Mouse (Mus musculus): ENCODE results near the gene Sh3rf3.
A peak's percentile ranks its signal among the peaks of the same experiment; 100 is the strongest.
"Not testable (repeated sequence)": the region's sequence is repeated elsewhere in the genome, so short reads cannot be mapped to it uniquely, and the experiment has no call there.

The Sh3rf3 gene

GRCm38 (mm10) chr10:58981674-58982329, 168.6 kb downstream of the Sh3rf3 start:
- no peak for DNase-seq (ENCODE audit: low spot score in 2 of 2)

GRCm38 (mm10) chr10:58982546-58983154, 169.5 kb downstream of the Sh3rf3 start:
- DNase-seq (ENCODE audit: low spot score in 2 of 2) = no peak

GRCm38 (mm10) chr10:58991611-58992010, 178.5 kb downstream of the Sh3rf3 start:
- DNase-seq (ENCODE audit: low spot score in 2 of 2) = no peak

- no peak for DNase-seq (ENCODE audit: low spot score in 2 of 2)
Measured at GRCm38 (mm10) chr10:58994726-58995125, 181.6 kb downstream of the Sh3rf3 start.

GRCm38 (mm10) chr10:58995132-58995531, 182.0 kb downstream of the Sh3rf3 start:
- DNase-seq (ENCODE audit: low spot score in 2 of 2) = no peak

GRCm38 (mm10) chr10:59002361-59002760, 189.2 kb downstream of the Sh3rf3 start:
- DNase-seq (ENCODE audit: low spot score in 2 of 2) = no peak

GRCm38 (mm10) chr10:59011415-59011814, 198.3 kb downstream of the Sh3rf3 start:
- DNase-seq (ENCODE audit: low spot score in 2 of 2) = no peak

- no peak for DNase-seq (ENCODE audit: low spot score in 2 of 2)
Measured at GRCm38 (mm10) chr10:59013618-59014017, 200.5 kb downstream of the Sh3rf3 start.

GRCm38 (mm10) chr10:59019302-59019973, 206.3 kb downstream of the Sh3rf3 start:
- no peak for DNase-seq (ENCODE audit: low spot score in 2 of 2)

GRCm38 (mm10) chr10:59050434-59050833, 237.3 kb downstream of the Sh3rf3 start:
- no peak for DNase-seq (ENCODE audit: low spot score in 2 of 2)

GRCm38 (mm10) chr10:59056294-59056693, 243.1 kb downstream of the Sh3rf3 start:
- DNase-seq (ENCODE audit: low spot score in 2 of 2) = peak in 1 of 2 experiments; percentile 44

- no peak for DNase-seq (ENCODE audit: low spot score in 2 of 2)
Measured at GRCm38 (mm10) chr10:59066804-59067203, 253.6 kb downstream of the Sh3rf3 start.

GRCm38 (mm10) chr10:59072827-59073226, 259.7 kb downstream of the Sh3rf3 start:
- no peak for DNase-seq (ENCODE audit: low spot score in 2 of 2)

GRCm38 (mm10) chr10:59076681-59077080, 263.5 kb downstream of the Sh3rf3 start:
- DNase-seq (ENCODE audit: low spot score in 2 of 2) = no peak

GRCm38 (mm10) chr10:59077909-59078308, 264.8 kb downstream of the Sh3rf3 start:
- no peak for DNase-seq (ENCODE audit: low spot score in 2 of 2)

GRCm38 (mm10) chr10:59085604-59086003, 272.4 kb downstream of the Sh3rf3 start:
- no peak for DNase-seq (ENCODE audit: low spot score in 2 of 2)

GRCm38 (mm10) chr10:59086578-59086977, 273.4 kb downstream of the Sh3rf3 start:
- DNase-seq (ENCODE audit: low spot score in 2 of 2) = no peak

GRCm38 (mm10) chr10:59089861-59090621, 276.9 kb downstream of the Sh3rf3 start:
- DNase-seq (ENCODE audit: low spot score in 2 of 2) = no peak

GRCm38 (mm10) chr10:59090622-59090971, 277.4 kb downstream of the Sh3rf3 start:
- DNase-seq (ENCODE audit: low spot score in 2 of 2) = no peak

GRCm38 (mm10) chr10:59091556-59091955, 278.4 kb downstream of the Sh3rf3 start:
- no peak for DNase-seq (ENCODE audit: low spot score in 2 of 2)

GRCm38 (mm10) chr10:59091988-59092387, 278.8 kb downstream of the Sh3rf3 start:
- no peak for DNase-seq (ENCODE audit: low spot score in 2 of 2)

GRCm38 (mm10) chr10:59103076-59103475, 289.9 kb downstream of the Sh3rf3 start:
- not testable (repeated sequence) for DNase-seq (ENCODE audit: low spot score in 2 of 2)

All from spleen, postnatal 4 days (tissue).